Mouse (Mus musculus) liver, embryonic 12.5 days (tissue): ENCODE results near the gene Cdhr3. TPM values are rescaled to one million over a fixed set of nuclear protein-coding genes. Genes with fewer than 3 reads are reported as not detected.
"Not testable (repeated sequence)": the region's sequence is repeated elsewhere in the genome, so short reads cannot be mapped to it uniquely, and the experiment has no call there.

Source experiments
- ATAC-seq: fragments of 200-750 bp; cut with Nextera tagmentation; 2 replicates; pipeline ENCODE4 v1.8.0; 2017; ENCODE audit warnings: moderate number of reproducible peaks, mild to moderate bottlenecking, moderate library complexity
- H3K27ac ChIP-seq: fragments of 300-500 bp; sonication (generic); 2 replicates; pipeline ENCODE4 v1.5.1; 2016; ENCODE audit warnings: mild to moderate bottlenecking
- H3K27me3 ChIP-seq: fragments of 300-500 bp; sonication (generic); replicated peaks from 2 replicates; pipeline ENCODE4 v1.6.1; 2016; ENCODE audit warnings: mild to moderate bottlenecking, moderate library complexity
- H3K36me3 ChIP-seq: fragments of 300-500 bp; sonication (generic); 2 replicates; pipeline ENCODE4 v1.6.1; 2016; ENCODE audit warnings: mild to moderate bottlenecking, moderate library complexity
- H3K4me1 ChIP-seq: fragments of 300-500 bp; sonication (generic); 2 replicates; pipeline ENCODE4 v1.6.1; 2016
- H3K4me2 ChIP-seq: fragments of 300-500 bp; sonication (generic); 2 replicates; pipeline ENCODE4 v1.6.1; 2016; ENCODE audit warnings: mild to moderate bottlenecking, moderate library complexity
- H3K4me3 ChIP-seq: fragments of 300-500 bp; sonication (generic); 2 replicates; pipeline ENCODE4 v1.5.1; 2016; ENCODE audit warnings: mild to moderate bottlenecking, moderate library complexity
- H3K9ac ChIP-seq: fragments of 300-500 bp; sonication (generic); 2 replicates; pipeline ENCODE4 v1.6.1; 2016; ENCODE audit warnings: mild to moderate bottlenecking, moderate library complexity
- H3K9me3 ChIP-seq: fragments of 300-500 bp; sonication (generic); replicated peaks from 2 replicates; pipeline ENCODE4 v1.6.1; 2016; ENCODE audit warnings: mild to moderate bottlenecking, moderate library complexity
- WGBS: fragments of 180-500 bp; shearing (Covaris S2); methylation state at CpG from one replicate; pipeline ENCODE4 v1.1.7; 2016; ENCODE audit not compliant: insufficient replicate concordance; 5-methylcytosine and 5-hydroxymethylcytosine counted together
- polyA plus RNA-seq: library from polyadenylated mRNA; unstranded; fragments of >200 nt; fragmentation: Nextera tagmentation; extraction: Ambion mirVana; gene quantifications from 2 replicates; pipeline ENCODE4 v1.2.1, GENCODE M21; 2016

The Cdhr3 gene
- polyA plus RNA-seq, 1 experiment from 2014 or later: not detected

DNA sequence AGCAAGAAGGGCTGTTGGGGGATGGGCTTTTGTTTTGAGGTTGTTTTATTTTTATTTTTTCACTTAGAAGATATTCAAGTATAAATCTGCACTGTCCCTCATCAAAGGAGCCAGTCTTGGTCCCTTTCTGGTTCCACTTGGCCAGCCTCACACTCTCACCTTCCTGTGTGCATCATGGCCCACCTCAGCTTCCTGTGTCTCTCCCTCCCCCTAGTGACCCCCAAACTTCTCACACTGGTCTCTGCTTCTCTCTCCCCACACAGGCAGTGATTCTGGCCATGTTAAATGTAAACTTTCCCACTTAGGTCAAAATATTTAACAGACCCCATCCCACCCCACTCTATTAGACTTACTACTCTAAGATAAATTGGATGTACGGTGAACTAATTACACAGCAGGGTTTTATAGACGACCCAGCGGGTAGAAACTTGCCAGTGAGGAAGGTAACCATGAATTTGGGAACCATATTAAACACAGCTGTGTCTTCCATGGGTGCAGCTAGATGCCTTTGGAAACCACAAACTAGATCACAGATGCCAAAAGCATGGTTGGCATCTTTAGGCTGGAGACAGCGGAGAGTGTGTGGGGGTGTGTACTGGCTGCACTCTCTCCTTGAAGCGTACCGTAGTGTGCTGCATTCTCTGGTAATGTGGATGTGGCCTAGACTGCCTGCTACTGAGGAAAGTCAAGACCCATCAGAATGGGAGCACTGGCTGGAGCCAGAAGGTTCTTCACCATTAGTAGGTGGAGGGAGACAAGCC lies 83.3 kb downstream of the Cdhr3 start:
- no peak overlapping the region for H3K4me3 ChIP-seq
- H3K27ac ChIP-seq: no peak overlapping the region
- H3K9me3 ChIP-seq: no peaks in the 10 kb centered on the region
- H3K4me1 ChIP-seq: peaks cover 10% of the 10 kb centered on the region; the same call in 1 of the 2 replicates
- no peak overlapping the region for H3K9ac ChIP-seq
- no peak for ATAC-seq
- H3K4me2 ChIP-seq: no peak overlapping the region
- no peaks in the 10 kb centered on the region for H3K27me3 ChIP-seq
- 77% methylated on average over 6 of the region's 6 CpGs for WGBS
- H3K36me3 ChIP-seq: no peaks in the 10 kb centered on the region

DNA sequence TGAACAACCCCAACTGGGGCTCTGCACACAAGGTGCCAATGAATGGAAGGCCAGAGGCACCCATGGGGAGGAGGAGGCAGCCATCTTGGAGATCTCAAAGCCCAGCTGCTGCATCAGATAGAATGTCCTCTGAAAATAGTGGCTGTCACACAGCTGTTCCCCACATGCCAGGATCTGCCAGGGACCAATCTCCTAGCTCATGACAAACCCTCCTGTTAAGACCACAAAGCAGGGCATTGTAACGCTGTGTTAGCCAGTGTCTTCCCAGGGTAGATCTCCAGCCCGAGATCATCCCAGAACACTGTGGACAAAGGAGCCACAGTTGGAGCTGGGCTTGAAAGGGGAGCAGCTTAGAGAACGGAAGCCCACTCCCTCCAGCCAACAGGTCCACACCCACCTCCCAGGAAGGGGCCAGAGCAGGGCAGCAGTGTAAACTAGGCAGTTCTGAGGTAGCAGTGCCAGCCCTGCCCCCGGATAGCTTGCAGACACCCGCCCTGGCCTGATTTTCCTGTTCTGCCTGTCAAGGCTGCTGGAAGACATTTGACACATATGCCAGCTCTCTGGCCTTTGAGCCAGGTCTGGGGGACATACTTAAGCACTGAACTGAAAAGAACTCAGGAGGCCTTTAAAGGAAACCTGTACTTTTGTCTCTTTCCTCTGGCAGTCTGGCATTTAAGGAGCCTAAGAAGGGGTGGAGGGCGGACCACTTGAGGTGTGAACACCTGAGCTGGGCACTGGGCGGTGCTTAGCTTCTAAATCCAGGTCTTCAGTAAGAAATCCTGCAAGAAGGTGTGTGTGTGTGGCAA lies 84.2 kb downstream of the Cdhr3 start:
- no peak for ATAC-seq
- Histone ChIP-seq H3K27ac (no peak overlapping the region), H3K4me3 (no peak overlapping the region), H3K4me1 (peaks cover 10% of the 10 kb centered on the region; the same call in 1 of the 2 replicates), H3K9me3 (no peaks in the 10 kb centered on the region), H3K27me3 (no peaks in the 10 kb centered on the region), H3K9ac (no peak overlapping the region), H3K4me2 (no peak overlapping the region), H3K36me3 (no peaks in the 10 kb centered on the region)
- WGBS: 52% methylated on average over 7 of the region's 7 CpGs

GRCm38 (mm10) chr12:33007176-33007575 lies 85.5 kb downstream of the Cdhr3 start:
- Histone ChIP-seq H3K4me1 (peaks cover 10% of the 10 kb centered on the region; the same call in 1 of the 2 replicates), H3K9ac (no peak overlapping the region), H3K36me3 (no peaks in the 10 kb centered on the region), H3K4me2 (no peak overlapping the region), H3K27me3 (no peaks in the 10 kb centered on the region), H3K4me3 (no peak overlapping the region), H3K9me3 (no peaks in the 10 kb centered on the region), H3K27ac (no peak overlapping the region)
- WGBS: 55% methylated on average over 2 of the region's 2 CpGs
- no peak for ATAC-seq

DNA sequence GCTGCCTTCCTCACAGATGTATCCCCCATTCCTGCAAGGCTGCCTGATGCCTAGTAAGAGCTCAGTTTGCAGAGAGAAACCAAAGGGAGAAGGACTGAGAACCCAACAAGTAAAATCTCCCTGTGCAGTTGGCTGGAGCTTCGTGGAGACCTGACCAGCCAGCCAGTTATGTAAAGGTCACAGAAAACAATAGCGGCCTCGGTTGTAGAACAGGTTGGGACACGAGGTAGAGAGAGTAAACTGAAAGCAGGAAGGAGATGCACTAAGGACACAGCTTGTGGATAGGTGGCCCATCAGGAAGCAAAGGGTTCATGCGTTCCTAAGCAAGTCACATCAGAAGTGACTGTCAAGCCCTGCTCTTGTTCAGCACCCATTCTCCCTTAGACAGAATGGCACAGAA lies 86.8 kb downstream of the Cdhr3 start:
- H3K36me3 ChIP-seq: no peaks in the 10 kb centered on the region
- no peaks in the 10 kb centered on the region for H3K27me3 ChIP-seq
- no peak overlapping the region for H3K9ac ChIP-seq
- H3K4me2 ChIP-seq: no peak overlapping the region
- no peak overlapping the region for H3K4me3 ChIP-seq
- ATAC-seq: no peak
- H3K9me3 ChIP-seq: no peaks in the 10 kb centered on the region
- no peak overlapping the region for H3K27ac ChIP-seq
- WGBS: 59% methylated on average over 5 of the region's 5 CpGs
- peaks cover 10% of the 10 kb centered on the region; the same call in 1 of the 2 replicates for H3K4me1 ChIP-seq

- Histone ChIP-seq H3K9me3 (no peaks in the 10 kb centered on the region), H3K4me1 (peaks cover 5% of the 10 kb centered on the region; the same call in 1 of the 2 replicates), H3K4me3 (no peak overlapping the region), H3K27me3 (no peaks in the 10 kb centered on the region), H3K9ac (no peak overlapping the region), H3K36me3 (no peaks in the 10 kb centered on the region), H3K27ac (no peak overlapping the region), H3K4me2 (no peak overlapping the region)
- WGBS: 47% methylated on average over 8 of the region's 8 CpGs
- no peak for ATAC-seq
Measured at GRCm38 (mm10) chr12:33003339-33003965, 89.2 kb downstream of the Cdhr3 start.

- H3K27ac ChIP-seq: no peak overlapping the region
- H3K9ac ChIP-seq: no peak overlapping the region
- no peak for ATAC-seq
- no peaks in the 10 kb centered on the region for H3K27me3 ChIP-seq
- no peaks in the 10 kb centered on the region for H3K36me3 ChIP-seq
- no peaks in the 10 kb centered on the region for H3K9me3 ChIP-seq
- H3K4me2 ChIP-seq: no peak overlapping the region
- no peak overlapping the region for H3K4me3 ChIP-seq
- 51% methylated on average over 4 of the region's 4 CpGs for WGBS
- H3K4me1 ChIP-seq: no peaks in the 10 kb centered on the region
Measured at GRCm38 (mm10) chr12:33000402-33000801, 92.3 kb downstream of the Cdhr3 start.

DNA sequence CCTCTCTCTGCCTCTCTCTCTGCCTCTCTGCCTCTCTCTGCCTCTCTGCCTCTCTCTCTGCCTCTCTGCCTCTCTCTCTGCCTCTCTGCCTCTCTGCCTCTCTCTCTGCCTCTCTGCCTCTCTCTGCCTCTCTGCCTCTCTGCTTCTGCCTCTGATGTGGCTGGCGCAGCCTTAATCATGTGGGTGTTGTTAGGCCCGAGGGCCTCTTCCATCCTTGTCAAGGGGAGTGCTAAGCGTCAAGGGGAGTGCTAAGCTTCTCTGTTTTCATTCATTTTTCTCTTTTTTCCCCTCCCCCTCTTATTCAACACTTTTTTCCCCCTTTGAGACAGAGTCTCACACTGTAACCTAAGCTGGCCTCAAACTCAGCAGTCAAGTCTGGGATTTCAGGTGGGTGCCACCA lies 92.9 kb downstream of the Cdhr3 start:
- 40% methylated on average over 3 of the region's 3 CpGs for WGBS

DNA sequence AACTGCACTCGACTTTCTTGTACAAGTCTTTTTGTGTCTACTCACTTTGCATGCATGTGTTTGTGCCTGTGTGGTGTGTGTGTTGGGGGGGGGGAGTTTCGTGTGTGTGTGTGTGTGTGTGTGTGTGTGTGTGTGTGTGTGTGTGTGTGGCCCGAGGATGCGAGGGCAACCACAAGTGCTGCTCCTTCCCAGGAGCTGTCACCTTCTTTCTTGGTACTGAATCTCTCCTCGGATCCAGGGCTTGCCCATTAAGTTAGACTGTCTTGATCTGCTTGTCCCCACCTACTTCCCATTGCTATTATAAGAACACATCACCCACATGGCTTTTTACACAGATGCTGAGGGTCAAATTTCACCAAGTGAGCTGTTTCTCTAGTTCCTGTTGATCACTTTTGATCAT lies 93.9 kb downstream of the Cdhr3 start:
- no peak overlapping the region for H3K9ac ChIP-seq
- 0 out of 2 replicates have a peak, but pooled peaks cover 5% of the 10 kb centered on the region for H3K27me3 ChIP-seq
- no peak overlapping the region for H3K27ac ChIP-seq
- H3K4me1 ChIP-seq: no peaks in the 10 kb centered on the region
- H3K4me3 ChIP-seq: no peak overlapping the region
- H3K9me3 ChIP-seq: no peaks in the 10 kb centered on the region
- ATAC-seq: no peak
- H3K36me3 ChIP-seq: no peaks in the 10 kb centered on the region
- WGBS: 43% methylated on average over 5 of the region's 5 CpGs
- no peak overlapping the region for H3K4me2 ChIP-seq

More for the DNA sequence above, 92.9 kb downstream of the Cdhr3 start:
- H3K27me3 ChIP-seq, H3K9me3 ChIP-seq, H3K4me1 ChIP-seq, H3K27ac ChIP-seq, H3K9ac ChIP-seq, H3K4me2 ChIP-seq, ATAC-seq, H3K4me3 ChIP-seq, H3K36me3 ChIP-seq: not testable (repeated sequence)

- Histone ChIP-seq H3K4me2 (no peak overlapping the region), H3K36me3 (no peaks in the 10 kb centered on the region), H3K9me3 (no peaks in the 10 kb centered on the region), H3K4me3 (no peak overlapping the region), H3K27me3 (0 out of 2 replicates have a peak, but pooled peaks cover 5% of the 10 kb centered on the region), H3K9ac (no peak overlapping the region), H3K27ac (no peak overlapping the region), H3K4me1 (no peaks in the 10 kb centered on the region)
- no peak for ATAC-seq
- 52% methylated on average over 4 of the region's 4 CpGs for WGBS
Measured at GRCm38 (mm10) chr12:32995081-32995834, 97.4 kb downstream of the Cdhr3 start.

- Histone ChIP-seq H3K27me3 (0 out of 2 replicates have a peak, but pooled peaks cover 5% of the 10 kb centered on the region), H3K36me3 (no peaks in the 10 kb centered on the region), H3K9ac (no peak overlapping the region), H3K27ac (no peak overlapping the region), H3K4me3 (no peak overlapping the region), H3K9me3 (no peaks in the 10 kb centered on the region), H3K4me2 (no peak overlapping the region), H3K4me1 (no peaks in the 10 kb centered on the region)
- WGBS: 55% methylated on average over 5 of the region's 5 CpGs
- ATAC-seq: no peak
Measured at GRCm38 (mm10) chr12:32994081-32994480, 98.6 kb downstream of the Cdhr3 start.

DNA sequence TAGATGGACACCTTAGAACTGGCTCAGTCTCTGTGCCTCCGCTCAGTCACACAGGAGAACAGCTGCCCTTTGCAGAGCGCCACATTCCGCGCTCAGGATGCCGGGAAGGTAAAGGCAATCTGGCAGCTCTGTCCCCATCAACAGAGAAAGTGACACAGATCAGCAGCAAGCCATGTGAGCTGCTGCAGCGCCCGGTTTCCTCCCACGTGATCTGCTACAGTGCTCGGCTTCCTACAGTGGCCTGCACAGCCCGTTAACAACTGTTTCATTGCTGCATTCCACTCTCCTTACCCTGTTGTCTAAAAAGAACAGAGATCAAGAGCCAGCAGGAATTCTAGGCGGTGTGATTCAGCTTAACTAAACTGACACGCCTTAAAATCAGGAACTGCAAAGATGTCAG lies 102.9 kb downstream of the Cdhr3 start:
- H3K4me1 ChIP-seq: no peaks in the 10 kb centered on the region
- no peaks in the 10 kb centered on the region for H3K36me3 ChIP-seq
- 0 out of 2 replicates have a peak, but pooled peaks cover 5% of the 10 kb centered on the region for H3K27me3 ChIP-seq
- no peak overlapping the region for H3K9ac ChIP-seq
- WGBS: 61% methylated on average over 12 of the region's 12 CpGs
- no peaks in the 10 kb centered on the region for H3K9me3 ChIP-seq
- ATAC-seq: no peak
- no peak overlapping the region for H3K27ac ChIP-seq
- no peak overlapping the region for H3K4me3 ChIP-seq
- no peak overlapping the region for H3K4me2 ChIP-seq
